Mouse (Mus musculus) lung, adult 2 months (tissue): ENCODE data around the gene Gm20388.

Source experiments
- CTCF ChIP-seq: fragments of 200-500 bp; IDR thresholded peaks from 2 replicates; pipeline ENCODE4 v1.5.1; 2011; ENCODE audit warnings: mild to moderate bottlenecking, low read length, control low read depth; ENCODE audit not compliant: insufficient read depth
- POLR2A ChIP-seq: fragments of 200-500 bp; IDR thresholded peaks from 2 replicates; pipeline ENCODE4 v1.6.1; 2011; ENCODE audit warnings: low read depth, mild to moderate bottlenecking, control low read depth, low read length, borderline replicate concordance; ENCODE audit errors: extremely low read depth

DNA sequence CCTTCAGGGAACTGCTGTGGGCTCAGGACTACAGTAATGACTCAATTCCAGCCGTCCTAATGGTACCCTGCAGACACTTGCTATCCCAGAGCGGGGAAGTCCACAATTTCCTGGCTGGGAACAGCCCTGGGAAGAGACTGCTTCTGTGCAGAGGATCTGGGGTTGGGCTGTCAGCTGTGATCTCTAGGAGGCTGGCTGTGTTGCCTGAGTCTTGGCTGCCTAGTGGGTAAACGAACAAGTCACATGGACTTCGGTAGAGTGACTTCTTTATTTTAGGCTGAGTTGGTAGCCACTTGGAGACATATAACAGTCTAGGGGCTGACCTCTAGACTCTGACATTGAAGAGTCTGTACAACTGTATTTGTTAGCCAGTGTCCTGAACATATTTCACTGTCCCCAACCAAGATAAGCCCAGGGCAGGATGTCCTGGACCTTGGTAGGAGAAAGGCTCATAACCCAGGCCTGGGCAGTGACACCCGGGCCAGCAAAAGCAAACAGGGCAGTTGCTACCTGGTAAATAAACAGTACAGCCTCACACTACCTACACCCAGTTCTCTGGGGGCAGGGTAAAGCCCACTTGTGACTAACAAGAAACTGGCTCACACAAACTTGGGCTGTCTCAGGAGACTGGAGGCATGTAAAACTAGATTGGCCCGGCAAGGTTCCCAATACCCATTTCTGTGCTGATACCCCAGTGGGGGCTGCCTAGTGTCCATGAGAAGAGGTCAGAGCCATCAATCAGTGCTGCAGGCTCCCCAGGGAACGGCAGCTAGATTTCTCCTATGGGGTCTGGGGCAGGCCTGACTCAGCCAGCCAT, 3331.7 kb downstream of the Gm20388 start:
- no peak for TF ChIP-seq POLR2A
- TF ChIP-seq CTCF: no peak
